Mouse (Mus musculus) neural tube, embryonic 13.5 days (tissue): ENCODE data around the gene Cdh16. TPM values are rescaled to one million over a fixed set of nuclear protein-coding genes. Genes with fewer than 3 reads are reported as not detected.

Experiments
- ATAC-seq: fragments of 200-750 bp; cut with Nextera tagmentation; 2 replicates; pipeline ENCODE4 v1.8.0; 2017; ENCODE audit warnings: low read depth, mild to moderate bottlenecking, moderate TSS enrichment, moderate library complexity
- H3K27ac ChIP-seq: fragments of 300-500 bp; sonication (generic); replicated peaks from 2 replicates; pipeline ENCODE4 v1.5.1; 2015; ENCODE audit warnings: moderate library complexity, mild to moderate bottlenecking, inconsistent platforms
- H3K27me3 ChIP-seq: fragments of 300-500 bp; sonication (generic); 2 replicates; pipeline ENCODE4 v1.6.1; 2015; ENCODE audit warnings: mild to moderate bottlenecking, inconsistent platforms
- H3K36me3 ChIP-seq: fragments of 300-500 bp; sonication (generic); 2 replicates; pipeline ENCODE4 v1.6.1; 2015; ENCODE audit warnings: mild to moderate bottlenecking, inconsistent platforms
- H3K4me1 ChIP-seq: fragments of 300-500 bp; sonication (generic); replicated peaks from 2 replicates; pipeline ENCODE4 v1.6.1; 2015; ENCODE audit warnings: inconsistent platforms
- H3K4me2 ChIP-seq: fragments of 300-500 bp; sonication (generic); 2 replicates; pipeline ENCODE4 v1.6.1; 2015; ENCODE audit warnings: inconsistent platforms, mild to moderate bottlenecking, moderate library complexity
- H3K4me3 ChIP-seq: fragments of 300-500 bp; sonication (generic); 2 replicates; pipeline ENCODE4 v1.5.1; 2015; ENCODE audit warnings: mild to moderate bottlenecking, inconsistent platforms
- H3K9ac ChIP-seq: fragments of 300-500 bp; sonication (generic); 2 replicates; pipeline ENCODE4 v1.6.1; 2015; ENCODE audit warnings: moderate library complexity, mild to moderate bottlenecking, inconsistent platforms
- H3K9me3 ChIP-seq: fragments of 300-500 bp; sonication (generic); 2 replicates; pipeline ENCODE4 v1.6.1; 2016; ENCODE audit warnings: inconsistent platforms
- WGBS: fragments of 180-500 bp; shearing (Covaris S2); methylation state at CpG from one replicate; pipeline ENCODE4 v1.1.7; 2015; 5-methylcytosine and 5-hydroxymethylcytosine counted together
- polyA plus RNA-seq: library from polyadenylated mRNA; unstranded; fragments of >200 nt; fragmentation: Nextera tagmentation; extraction: Ambion mirVana; gene quantifications from 2 replicates; pipeline ENCODE4 v1.2.1, GENCODE M21; 2015

The Cdh16 gene
- polyA plus RNA-seq, 1 experiment from 2014 or later, result 0.45 TPM

DNA sequence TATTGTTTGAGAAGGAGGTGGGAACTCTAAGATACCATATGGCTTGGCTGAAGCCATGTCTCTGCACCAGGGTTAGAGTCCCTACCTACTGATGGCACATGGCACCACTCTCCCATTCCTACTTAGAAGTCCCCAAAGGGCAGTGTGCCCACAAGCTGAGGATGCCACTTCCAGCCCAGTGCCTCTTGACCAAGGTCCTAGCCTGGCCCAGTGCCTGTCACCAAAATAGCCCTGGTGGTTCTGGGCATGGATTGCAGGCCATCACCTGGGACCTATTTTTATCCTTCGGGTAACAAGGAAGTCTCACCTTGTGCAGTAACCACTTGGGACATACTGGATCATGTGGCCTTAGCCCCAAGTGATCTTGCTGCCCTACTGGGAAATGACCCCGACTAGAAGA, 16.3 kb downstream of the Cdh16 start:
- no peak overlapping the region for H3K4me3 ChIP-seq
- 79% methylated on average over 2 of the region's 2 CpGs for WGBS
- no peak for ATAC-seq
- H3K4me1 ChIP-seq, result no peaks in the 10 kb centered on the region
- H3K36me3 ChIP-seq, result no peaks in the 10 kb centered on the region
- H3K27ac ChIP-seq, result no peak overlapping the region
- no peaks in the 10 kb centered on the region for H3K9me3 ChIP-seq
- no peak overlapping the region for H3K4me2 ChIP-seq
- no peaks in the 10 kb centered on the region for H3K27me3 ChIP-seq
- no peak overlapping the region for H3K9ac ChIP-seq

- Histone ChIP-seq H3K4me1 (peaks cover 13% of the 10 kb centered on the region), H3K27me3 (peaks cover 6% of the 10 kb centered on the region; the same call in 1 of the 2 replicates), H3K9me3 (no peaks in the 10 kb centered on the region), H3K27ac (no peak overlapping the region), H3K4me3 (no peak overlapping the region), H3K4me2 (no peak overlapping the region), H3K36me3 (no peaks in the 10 kb centered on the region), H3K9ac (no peak overlapping the region)
- ATAC-seq, result no peak
- WGBS, result 44% methylated on average over 6 of the region's 6 CpGs
These were observed 17.9 kb downstream of the Cdh16 start for GRCm38 (mm10) chr8:104606329-104606728.

- no peaks in the 10 kb centered on the region for H3K36me3 ChIP-seq
- WGBS, result 58% methylated on average over 4 of the region's 4 CpGs
- no peaks in the 10 kb centered on the region for H3K9me3 ChIP-seq
- H3K27ac ChIP-seq, result no peak overlapping the region
- H3K9ac ChIP-seq, result no peak overlapping the region
- no peak overlapping the region for H3K4me2 ChIP-seq
- H3K27me3 ChIP-seq, result peaks cover 10% of the 10 kb centered on the region; the same call in 1 of the 2 replicates
- ATAC-seq, result no peak
- peaks cover 13% of the 10 kb centered on the region for H3K4me1 ChIP-seq
- H3K4me3 ChIP-seq, result no peak overlapping the region
These were observed 21.0 kb downstream of the Cdh16 start for GRCm38 (mm10) chr8:104603245-104603593.

DNA sequence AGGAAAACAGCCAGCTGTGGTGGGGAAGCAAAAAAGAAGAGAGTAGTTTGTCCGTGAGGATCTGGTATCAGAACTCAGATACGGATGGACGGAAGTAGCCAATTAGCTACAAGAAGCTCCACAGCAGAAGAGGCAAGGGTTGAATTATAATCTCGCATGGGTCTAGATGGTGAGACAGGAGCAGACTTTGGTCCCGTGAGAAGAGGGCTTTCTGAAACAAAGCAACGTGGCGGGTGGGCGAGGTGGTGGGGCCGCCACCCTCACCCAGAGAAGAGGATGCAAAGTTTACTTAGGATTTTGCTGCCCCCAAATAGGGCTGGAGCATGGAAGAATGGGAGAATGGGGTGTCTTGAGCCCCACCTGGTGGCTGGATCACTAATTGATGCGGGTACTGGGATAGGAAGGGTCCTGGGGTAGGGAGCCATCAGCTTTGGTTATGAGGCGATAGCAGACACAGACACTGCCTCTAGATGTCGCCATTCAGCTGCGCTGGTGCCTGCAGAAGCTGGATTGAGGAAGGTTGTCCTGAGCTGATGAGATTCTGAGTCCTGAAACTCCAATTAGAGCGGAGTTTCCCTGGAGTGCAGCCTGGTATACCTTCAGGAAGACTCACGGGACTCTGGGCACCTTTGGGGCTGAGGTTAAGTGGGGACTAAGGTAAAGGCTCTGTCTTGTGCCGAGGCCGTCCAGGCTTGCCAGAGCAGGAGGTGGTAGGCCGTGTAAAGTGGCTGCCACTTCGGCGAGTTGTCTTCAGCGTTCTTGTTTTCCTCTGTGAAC, 21.5 kb downstream of the Cdh16 start:
- ATAC-seq, result peak; percentile 92
- peak overlapping the region; percentile 7; the same call in 1 of the 2 replicates for H3K4me3 ChIP-seq
- 0 out of 2 replicates have a peak, but pooled peaks cover 2% of the 10 kb centered on the region for H3K36me3 ChIP-seq
- H3K4me1 ChIP-seq, result peaks cover 13% of the 10 kb centered on the region
- H3K4me2 ChIP-seq, result peak overlapping the region; percentile 46
- no peaks in the 10 kb centered on the region for H3K9me3 ChIP-seq
- 21% methylated on average over 21 of the region's 21 CpGs for WGBS
- no peak overlapping the region for H3K27ac ChIP-seq
- peak overlapping the region; percentile 27; the same call in 1 of the 2 replicates for H3K9ac ChIP-seq
- H3K27me3 ChIP-seq, result peaks cover 10% of the 10 kb centered on the region; the same call in 1 of the 2 replicates

- Histone ChIP-seq H3K27me3 (peaks cover 10% of the 10 kb centered on the region; the same call in 1 of the 2 replicates), H3K27ac (no peak overlapping the region), H3K9me3 (no peaks in the 10 kb centered on the region), H3K36me3 (0 out of 2 replicates have a peak, but pooled peaks cover 5% of the 10 kb centered on the region), H3K4me1 (peaks cover 13% of the 10 kb centered on the region), H3K4me2 (peak overlapping the region; percentile 46), H3K9ac (no peak overlapping the region), H3K4me3 (peak overlapping the region; percentile 11; the same call in 1 of the 2 replicates)
- whole genome bisulfite sequencing, result 2% methylated on average over 12 of the region's 12 CpGs
- peak; percentile 58 for ATAC-seq
These were observed 22.2 kb downstream of the Cdh16 start for GRCm38 (mm10) chr8:104601941-104602371.

GRCm38 (mm10) chr8:104601386-104601785, 22.8 kb downstream of the Cdh16 start:
- no peak overlapping the region for H3K9ac ChIP-seq
- no peaks in the 10 kb centered on the region for H3K9me3 ChIP-seq
- no peak overlapping the region for H3K27ac ChIP-seq
- H3K36me3 ChIP-seq, result peaks cover 9% of the 10 kb centered on the region
- peaks cover 13% of the 10 kb centered on the region for H3K4me1 ChIP-seq
- peak overlapping the region; percentile 46 for H3K4me2 ChIP-seq
- peaks cover 10% of the 10 kb centered on the region; the same call in 1 of the 2 replicates for H3K27me3 ChIP-seq
- 0 out of 2 replicates have a peak overlapping the region, but pooled peaks have one; percentile 11 for H3K4me3 ChIP-seq
- WGBS, result 18% methylated on average over 7 of the region's 7 CpGs
- ATAC-seq, result no peak

DNA sequence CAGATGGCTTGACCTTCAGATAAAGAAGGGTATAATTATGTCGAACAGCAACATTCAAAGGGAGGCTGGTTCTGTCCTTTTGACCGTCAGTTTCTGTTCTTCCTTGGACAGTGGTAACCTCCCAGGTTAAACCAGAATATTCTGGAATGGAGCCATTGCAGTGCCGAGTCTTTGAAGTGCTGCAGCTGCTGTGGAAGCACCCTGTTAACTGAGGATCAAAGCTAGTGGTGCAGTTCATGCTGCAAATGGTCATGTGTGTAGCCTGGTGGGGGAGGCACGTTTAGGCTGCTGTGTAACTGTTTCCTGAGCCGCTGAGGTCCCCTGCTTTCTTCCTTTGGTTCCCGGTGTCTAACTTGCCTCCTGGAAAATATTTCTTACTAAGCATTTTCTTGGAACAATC, 25.7 kb downstream of the Cdh16 start:
- H3K9me3 ChIP-seq, result no peaks in the 10 kb centered on the region
- 64% methylated on average over 6 of the region's 6 CpGs for WGBS
- peaks cover 13% of the 10 kb centered on the region for H3K4me1 ChIP-seq
- peaks cover 10% of the 10 kb centered on the region; the same call in 1 of the 2 replicates for H3K27me3 ChIP-seq
- peaks cover 34% of the 10 kb centered on the region for H3K36me3 ChIP-seq
- H3K27ac ChIP-seq, result no peak overlapping the region
- H3K4me2 ChIP-seq, result no peak overlapping the region
- H3K9ac ChIP-seq, result no peak overlapping the region
- no peak overlapping the region for H3K4me3 ChIP-seq
- no peak for ATAC-seq

GRCm38 (mm10) chr8:104597656-104598055, 26.5 kb downstream of the Cdh16 start:
- Histone ChIP-seq H3K4me2 (no peak overlapping the region), H3K36me3 (peaks cover 36% of the 10 kb centered on the region), H3K4me1 (peaks cover 14% of the 10 kb centered on the region), H3K9me3 (no peaks in the 10 kb centered on the region), H3K27ac (no peak overlapping the region), H3K9ac (no peak overlapping the region), H3K4me3 (no peak overlapping the region), H3K27me3 (peaks cover 10% of the 10 kb centered on the region; the same call in 1 of the 2 replicates)
- WGBS, result 83% methylated on average over 6 of the region's 6 CpGs
- no peak for ATAC-seq

DNA sequence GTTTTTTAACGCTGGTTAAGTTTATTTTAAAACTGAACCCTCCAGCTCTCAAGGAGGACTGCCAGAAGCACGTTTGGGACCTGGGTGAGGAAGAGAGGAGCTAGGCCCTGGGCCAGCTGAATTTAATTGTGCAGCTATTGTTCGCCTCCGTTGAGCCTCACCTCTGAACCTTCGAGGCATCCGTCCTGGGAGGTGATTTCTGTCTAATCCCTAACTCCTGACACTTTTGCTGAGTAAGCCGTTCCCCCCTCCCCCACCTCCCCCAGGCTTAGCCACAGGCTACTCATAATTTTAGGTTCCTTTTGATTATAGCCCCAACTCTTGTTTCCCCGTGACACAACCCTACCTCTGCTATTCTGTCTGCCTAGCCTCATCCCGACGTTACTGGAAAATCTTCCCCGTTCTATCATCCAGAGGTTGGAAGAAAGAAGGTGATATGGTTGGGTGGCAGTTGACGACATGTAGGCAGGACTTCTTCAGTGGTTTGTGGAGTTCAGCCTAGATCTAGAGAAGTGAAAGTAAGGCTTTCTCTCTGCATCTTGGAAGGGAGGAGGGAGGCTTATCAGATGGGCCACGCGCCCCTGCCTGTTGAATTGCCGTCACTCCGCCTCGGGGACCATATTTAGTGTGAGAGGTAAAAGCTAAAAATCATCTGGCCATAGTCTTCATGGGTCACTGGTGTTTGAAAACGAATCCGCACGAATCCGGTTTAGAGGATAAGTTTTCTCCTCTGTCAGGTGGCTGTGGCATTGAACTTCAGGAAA, 28.2 kb downstream of the Cdh16 start:
- peaks cover 11% of the 10 kb centered on the region for H3K4me1 ChIP-seq
- WGBS, result 86% methylated on average over 21 of the region's 21 CpGs
- no peaks in the 10 kb centered on the region for H3K9me3 ChIP-seq
- H3K4me3 ChIP-seq, result no peak overlapping the region
- H3K27ac ChIP-seq, result no peak overlapping the region
- ATAC-seq, result no peak
- no peak overlapping the region for H3K9ac ChIP-seq
- H3K27me3 ChIP-seq, result no peaks in the 10 kb centered on the region
- H3K36me3 ChIP-seq, result peaks cover 36% of the 10 kb centered on the region
- no peak overlapping the region for H3K4me2 ChIP-seq

DNA sequence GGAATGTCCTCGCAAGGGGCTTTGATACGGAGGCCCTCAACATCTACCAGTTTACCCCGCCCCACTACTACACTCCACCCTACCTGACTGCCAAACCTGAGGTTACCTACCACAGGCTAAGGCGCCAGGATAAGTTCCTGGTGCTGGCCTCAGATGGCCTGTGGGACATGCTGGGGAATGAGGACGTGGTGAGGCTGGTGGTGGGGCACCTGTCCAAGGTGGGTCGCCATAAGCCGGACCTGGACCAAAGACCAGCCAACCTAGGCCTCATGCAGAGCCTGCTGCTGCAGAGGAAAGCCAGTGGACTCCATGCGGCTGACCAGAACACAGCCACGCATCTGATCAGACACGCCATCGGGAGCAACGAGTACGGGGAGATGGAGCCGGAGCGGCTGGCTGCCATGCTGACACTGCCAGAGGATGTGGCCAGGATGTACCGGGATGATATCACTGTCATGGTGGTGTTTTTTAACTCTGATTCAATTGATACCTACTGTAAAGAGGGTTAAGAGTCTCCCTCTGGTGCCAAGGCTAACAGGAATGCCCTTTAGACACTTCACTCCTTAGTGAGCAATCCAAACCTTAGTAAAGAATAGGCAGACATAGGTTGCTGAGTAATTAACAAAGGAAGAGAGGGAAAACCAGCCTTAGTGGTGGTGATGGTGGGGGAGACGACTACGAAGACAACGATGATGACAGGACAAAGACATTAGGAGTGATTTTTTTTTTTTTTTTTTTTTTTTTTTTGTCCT, 29.4 kb downstream of the Cdh16 start:
- Histone ChIP-seq H3K4me3 (no peak overlapping the region), H3K9ac (no peak overlapping the region), H3K27me3 (no peaks in the 10 kb centered on the region), H3K27ac (no peak overlapping the region), H3K9me3 (no peaks in the 10 kb centered on the region), H3K36me3 (peaks cover 36% of the 10 kb centered on the region), H3K4me1 (peaks cover 15% of the 10 kb centered on the region), H3K4me2 (no peak overlapping the region)
- WGBS, result 93% methylated on average over 19 of the region's 19 CpGs
- ATAC-seq, result no peak

GRCm38 (mm10) chr8:104593536-104594325, 30.5 kb downstream of the Cdh16 start:
- H3K4me3 ChIP-seq, result no peak overlapping the region
- no peak for ATAC-seq
- no peak overlapping the region for H3K9ac ChIP-seq
- H3K4me2 ChIP-seq, result no peak overlapping the region
- H3K27ac ChIP-seq, result no peak overlapping the region
- H3K36me3 ChIP-seq, result peaks cover 36% of the 10 kb centered on the region
- no peaks in the 10 kb centered on the region for H3K27me3 ChIP-seq
- H3K9me3 ChIP-seq, result no peaks in the 10 kb centered on the region
- H3K4me1 ChIP-seq, result peaks cover 15% of the 10 kb centered on the region
- 94% methylated on average over 31 of the region's 31 CpGs for WGBS
